Mouse (Mus musculus): Measurements from ENCODE around the gene Rpl36a-ps1. TPM values are rescaled to one million over a fixed set of nuclear protein-coding genes. Genes with fewer than 3 reads are reported as not detected.
"Not testable (repeated sequence)": the region's sequence is repeated elsewhere in the genome, so short reads cannot be mapped to it uniquely, and the experiment has no call there.

Gene Rpl36a-ps1
- 0.82 and 2.1 TPM in 2 replicates for polyA plus RNA-seq (2015; fragmentation: Nextera tagmentation; extraction: Ambion mirVana)

DNA sequence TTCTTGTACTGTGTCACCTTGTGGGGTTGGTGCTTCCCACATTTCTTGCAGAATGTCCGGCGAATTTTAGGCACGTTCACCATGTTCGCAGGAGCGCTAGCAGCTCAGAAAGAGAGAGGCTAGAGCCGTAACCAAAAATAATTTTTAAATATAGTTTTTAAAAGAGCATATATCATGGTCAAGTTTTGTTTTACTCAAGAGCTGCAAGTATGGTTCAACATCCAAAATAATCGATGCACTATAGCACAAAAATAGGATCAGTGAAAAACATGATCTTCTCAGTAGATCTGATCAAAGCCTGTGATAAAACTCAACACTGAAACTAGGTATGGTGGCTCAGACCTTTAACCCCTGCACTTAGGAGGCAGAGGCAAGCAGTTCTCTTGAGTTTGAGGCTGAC lies at the start of gene Rpl36a-ps1:
TSS of gene Rpl36a-ps1 (minus strand) at position 101 of the 400 bp plus-strand sequence.
- H3K9me3 ChIP-seq (ENCODE audit: low read length): no peaks in the 10 kb centered on the region
- WGBS: 98% methylated on average over 7 of the region's 7 CpGs
- no peak within 1 kb of the TSS for H3K4me2 ChIP-seq (replicated peaks; ENCODE audit: low read depth, low read length)
- H3K27me3 ChIP-seq (ENCODE audit: insufficient read depth, low read length): no peaks in the 10 kb centered on the region
- no peak within 1 kb of the TSS for H3K27ac ChIP-seq (ENCODE audit: low read length)
- ATAC-seq (ENCODE audit: low FRiP score, low TSS enrichment): no peak
- no peaks in the 10 kb centered on the region for H3K36me3 ChIP-seq (ENCODE audit: insufficient read depth, low read length)
- H3K4me3 ChIP-seq (ENCODE audit: low read length): no peak within 1 kb of the TSS
- no peak within 1 kb of the TSS for H3K9ac ChIP-seq (replicated peaks; ENCODE audit: low read length)
- peaks cover 9% of the 10 kb centered on the region for H3K4me1 ChIP-seq (ENCODE audit: insufficient read depth, low read length)

DNA sequence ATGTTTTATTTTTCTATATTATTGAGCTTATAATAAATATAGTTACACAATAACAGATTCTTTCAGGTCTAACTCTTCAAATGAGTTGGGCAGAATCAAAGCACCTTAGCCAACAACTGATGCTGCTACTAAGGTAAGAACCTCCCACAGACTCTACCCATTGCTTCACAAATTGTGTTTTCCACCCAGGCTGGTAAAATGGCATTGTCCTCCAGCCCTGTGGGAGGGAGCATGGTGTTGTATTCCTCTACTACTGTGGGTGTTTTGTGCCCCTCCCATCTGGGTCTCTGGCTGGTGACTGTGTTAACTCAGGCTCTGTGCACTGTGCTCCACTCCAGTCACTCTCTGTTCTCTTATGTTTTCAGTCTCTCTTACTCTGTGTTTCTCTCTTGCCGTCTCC lies 49.4 kb upstream of the Rpl36a-ps1 start:
- Histone ChIP-seq H3K4me1 (ENCODE audit: insufficient read depth, low read length) (peaks cover 38% of the 10 kb centered on the region), H3K27ac (ENCODE audit: low read length) (no peak overlapping the region), H3K27me3 (ENCODE audit: insufficient read depth, low read length) (no peaks in the 10 kb centered on the region), H3K9ac (replicated peaks; ENCODE audit: low read length) (no peak overlapping the region), H3K4me3 (ENCODE audit: low read length) (peak overlapping the region; percentile 79), H3K36me3 (ENCODE audit: insufficient read depth, low read length) (0 out of 2 replicates have a peak, but pooled peaks cover 11% of the 10 kb centered on the region), H3K9me3 (ENCODE audit: low read length) (no peaks in the 10 kb centered on the region), H3K4me2 (replicated peaks; ENCODE audit: low read depth, low read length) (peak overlapping the region; percentile 65)
- no peak for ATAC-seq (ENCODE audit: low FRiP score, low TSS enrichment)
- WGBS: 44% methylated on average over 1 of the region's 1 CpGs

DNA sequence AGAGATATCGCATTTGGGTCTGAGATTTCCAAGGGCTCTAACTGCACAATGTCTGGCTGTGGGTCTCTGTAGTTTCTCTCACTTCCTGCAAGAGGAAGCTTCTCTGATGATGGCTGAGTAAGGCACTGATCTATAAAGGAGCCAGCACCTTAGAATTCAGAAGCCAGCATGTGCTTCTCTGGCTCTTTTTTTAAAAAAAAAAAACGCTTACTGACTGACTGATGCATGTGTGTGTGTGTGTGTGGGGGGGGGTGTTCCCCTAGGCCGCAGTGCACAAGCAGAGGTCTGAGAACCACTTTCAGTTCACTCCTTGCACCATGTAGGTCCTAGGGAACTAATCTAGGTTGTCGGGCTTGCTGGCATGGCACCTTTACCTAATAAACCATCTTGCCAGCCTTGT lies 47.3 kb upstream of the Rpl36a-ps1 start:
- peak overlapping the region; percentile 24; the same call in 1 of the 2 replicates for H3K27ac ChIP-seq (ENCODE audit: low read length)
- H3K4me3 ChIP-seq (ENCODE audit: low read length): no peak overlapping the region
- 0 out of 2 replicates have a peak overlapping the region, but pooled peaks have one; percentile 26 for H3K9ac ChIP-seq (replicated peaks; ENCODE audit: low read length)
- 0 out of 2 replicates have a peak, but pooled peaks cover 11% of the 10 kb centered on the region for H3K36me3 ChIP-seq (ENCODE audit: insufficient read depth, low read length)
- no peak overlapping the region for H3K4me2 ChIP-seq (replicated peaks; ENCODE audit: low read depth, low read length)
- H3K4me1 ChIP-seq (ENCODE audit: insufficient read depth, low read length): peaks cover 29% of the 10 kb centered on the region
- H3K9me3 ChIP-seq (ENCODE audit: low read length): no peaks in the 10 kb centered on the region
- no peak for ATAC-seq (ENCODE audit: low FRiP score, low TSS enrichment)
- no peaks in the 10 kb centered on the region for H3K27me3 ChIP-seq (ENCODE audit: insufficient read depth, low read length)
- WGBS: 64% methylated on average over 4 of the region's 4 CpGs

DNA sequence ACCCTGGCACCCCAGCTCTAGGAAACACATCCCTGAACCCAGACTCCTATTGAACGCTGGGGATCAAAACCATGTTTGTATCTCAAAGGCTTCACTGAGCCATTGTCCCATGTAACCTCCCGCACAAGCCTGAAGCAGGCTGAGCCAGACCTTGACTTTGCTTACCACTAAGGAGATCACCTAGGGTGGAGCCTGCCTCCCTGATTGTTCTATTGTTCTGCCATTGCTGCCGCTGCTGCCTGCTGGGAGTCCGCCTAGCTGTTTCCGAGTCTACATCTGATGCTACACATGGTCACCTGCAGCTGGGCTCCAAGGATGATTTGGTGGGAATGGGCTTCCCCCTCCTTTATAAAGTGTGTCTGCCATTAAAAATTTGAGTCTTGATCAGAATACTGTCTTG lies 45.2 kb upstream of the Rpl36a-ps1 start:
- Histone ChIP-seq H3K36me3 (ENCODE audit: insufficient read depth, low read length) (peaks cover 14% of the 10 kb centered on the region; the same call in 1 of the 2 replicates), H3K4me1 (ENCODE audit: insufficient read depth, low read length) (peaks cover 22% of the 10 kb centered on the region)
- not testable (repeated sequence) for ATAC-seq (ENCODE audit: low FRiP score, low TSS enrichment); H3K27me3 ChIP-seq (ENCODE audit: insufficient read depth, low read length); H3K27ac ChIP-seq (ENCODE audit: low read length); H3K4me3 ChIP-seq (ENCODE audit: low read length); H3K9ac ChIP-seq (replicated peaks; ENCODE audit: low read length); H3K4me2 ChIP-seq (replicated peaks; ENCODE audit: low read depth, low read length); H3K9me3 ChIP-seq (ENCODE audit: low read length)
- WGBS: 82% methylated on average over 5 of the region's 5 CpGs

DNA sequence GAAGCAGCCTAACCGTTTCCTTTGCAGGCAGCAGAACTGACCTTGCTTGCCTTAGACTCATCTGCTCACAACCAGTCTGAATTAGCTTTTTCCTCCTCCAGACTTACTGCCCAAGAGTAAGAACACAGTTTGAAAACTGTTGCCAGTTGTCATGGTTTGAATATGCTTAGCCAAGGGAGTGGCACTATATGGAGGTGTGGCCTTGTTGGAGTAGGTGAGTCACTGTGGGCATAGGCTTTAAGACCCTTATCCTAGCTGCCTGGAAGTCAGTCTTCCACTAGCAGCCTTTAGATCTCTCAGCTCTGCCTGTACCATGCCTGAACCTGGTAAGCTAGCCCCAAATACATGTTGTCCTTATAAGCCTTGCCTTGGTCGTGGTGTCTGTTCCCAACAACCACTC lies 43.6 kb upstream of the Rpl36a-ps1 start:
- Histone ChIP-seq H3K9me3 (ENCODE audit: low read length) (no peaks in the 10 kb centered on the region), H3K27ac (ENCODE audit: low read length) (0 out of 2 replicates have a peak overlapping the region, but pooled peaks have one; percentile 18), H3K36me3 (ENCODE audit: insufficient read depth, low read length) (peaks cover 21% of the 10 kb centered on the region), H3K4me1 (ENCODE audit: insufficient read depth, low read length) (peaks cover 13% of the 10 kb centered on the region; the same call in 1 of the 2 replicates), H3K4me2 (replicated peaks; ENCODE audit: low read depth, low read length) (no peak overlapping the region), H3K4me3 (ENCODE audit: low read length) (no peak overlapping the region), H3K27me3 (ENCODE audit: insufficient read depth, low read length) (no peaks in the 10 kb centered on the region), H3K9ac (replicated peaks; ENCODE audit: low read length) (no peak overlapping the region)
- ATAC-seq (ENCODE audit: low FRiP score, low TSS enrichment): no peak; the same call in 1 of the 2 replicates
- WGBS: 83% methylated on average over 2 of the region's 2 CpGs

DNA sequence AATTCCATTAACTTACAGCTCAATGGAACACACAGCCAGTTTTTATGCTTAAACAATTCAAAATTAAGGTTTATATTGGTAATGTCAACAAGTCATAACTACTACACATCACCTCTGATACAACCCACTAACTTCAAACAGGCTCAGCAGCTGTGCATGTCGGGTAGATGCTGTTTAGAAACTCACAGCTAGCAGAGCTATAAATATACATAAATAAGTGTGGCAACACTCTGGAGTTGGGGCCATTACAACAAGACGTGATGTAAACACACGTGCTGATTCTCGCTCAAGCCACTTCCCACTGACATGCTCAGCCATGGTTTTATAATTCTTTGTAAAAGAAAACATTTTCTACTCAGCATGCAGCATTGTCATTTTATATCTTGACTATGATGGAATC lies 41.9 kb upstream of the Rpl36a-ps1 start:
- Histone ChIP-seq H3K9me3 (ENCODE audit: low read length) (no peaks in the 10 kb centered on the region), H3K27me3 (ENCODE audit: insufficient read depth, low read length) (no peaks in the 10 kb centered on the region), H3K9ac (replicated peaks; ENCODE audit: low read length) (no peak overlapping the region), H3K4me2 (replicated peaks; ENCODE audit: low read depth, low read length) (no peak overlapping the region), H3K4me1 (ENCODE audit: insufficient read depth, low read length) (peaks cover 2% of the 10 kb centered on the region; the same call in 1 of the 2 replicates), H3K27ac (ENCODE audit: low read length) (no peak overlapping the region), H3K4me3 (ENCODE audit: low read length) (no peak overlapping the region), H3K36me3 (ENCODE audit: insufficient read depth, low read length) (peaks cover 25% of the 10 kb centered on the region)
- ATAC-seq (ENCODE audit: low FRiP score, low TSS enrichment): no peak
- 74% methylated on average over 4 of the region's 4 CpGs for WGBS

DNA sequence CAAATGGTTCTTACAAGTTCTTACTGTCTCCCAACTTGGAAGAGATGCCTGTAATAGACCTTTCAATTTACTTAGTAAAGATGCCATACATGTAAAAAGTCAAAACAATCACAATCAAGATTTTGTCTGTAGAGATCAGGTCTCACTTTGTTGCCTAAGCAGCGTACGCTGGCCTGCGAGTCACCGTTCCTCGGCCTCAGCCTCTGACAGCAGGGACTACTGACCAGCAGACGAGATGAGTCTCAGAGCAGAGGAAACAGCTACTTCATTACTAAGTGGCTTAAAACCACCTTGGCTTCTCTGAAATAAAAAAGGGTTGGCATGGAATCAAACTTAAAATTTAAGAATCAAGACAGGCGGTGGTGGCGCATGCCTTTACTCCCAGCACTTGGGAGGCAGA lies 40.7 kb upstream of the Rpl36a-ps1 start:
- not testable (repeated sequence) for H3K4me1 ChIP-seq (ENCODE audit: insufficient read depth, low read length); H3K4me2 ChIP-seq (replicated peaks; ENCODE audit: low read depth, low read length); H3K4me3 ChIP-seq (ENCODE audit: low read length); H3K27me3 ChIP-seq (ENCODE audit: insufficient read depth, low read length); H3K27ac ChIP-seq (ENCODE audit: low read length); H3K9me3 ChIP-seq (ENCODE audit: low read length); H3K9ac ChIP-seq (replicated peaks; ENCODE audit: low read length); ATAC-seq (ENCODE audit: low FRiP score, low TSS enrichment)
- peaks cover 25% of the 10 kb centered on the region for H3K36me3 ChIP-seq (ENCODE audit: insufficient read depth, low read length)
- WGBS: 94% methylated on average over 8 of the region's 8 CpGs

DNA sequence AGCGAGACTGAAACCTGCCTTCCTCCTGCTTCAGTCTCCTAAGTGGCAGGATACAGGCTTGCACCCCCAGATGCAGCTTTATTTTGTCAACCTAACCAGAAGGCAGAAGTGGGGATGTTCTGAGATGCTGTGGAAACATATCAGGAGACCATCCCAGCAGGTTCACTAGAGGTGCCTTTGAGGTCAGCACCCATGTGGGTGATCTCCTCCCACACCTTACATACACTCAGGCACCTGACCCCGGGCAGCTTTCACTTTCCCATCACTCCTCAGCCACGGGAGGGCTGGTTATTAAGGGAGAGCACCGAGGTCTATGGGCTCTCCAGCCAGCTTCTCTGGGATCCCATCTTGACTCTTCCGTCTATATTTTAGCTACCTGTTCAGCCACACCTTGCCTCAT lies 38.5 kb upstream of the Rpl36a-ps1 start:
- no peak overlapping the region for H3K9ac ChIP-seq (replicated peaks; ENCODE audit: low read length)
- no peaks in the 10 kb centered on the region for H3K4me1 ChIP-seq (ENCODE audit: insufficient read depth, low read length)
- peaks cover 14% of the 10 kb centered on the region for H3K36me3 ChIP-seq (ENCODE audit: insufficient read depth, low read length)
- no peak overlapping the region for H3K27ac ChIP-seq (ENCODE audit: low read length)
- no peak for ATAC-seq (ENCODE audit: low FRiP score, low TSS enrichment)
- H3K9me3 ChIP-seq (ENCODE audit: low read length): no peaks in the 10 kb centered on the region
- no peaks in the 10 kb centered on the region for H3K27me3 ChIP-seq (ENCODE audit: insufficient read depth, low read length)
- H3K4me2 ChIP-seq (replicated peaks; ENCODE audit: low read depth, low read length): no peak overlapping the region
- no peak overlapping the region for H3K4me3 ChIP-seq (ENCODE audit: low read length)
- 87% methylated on average over 5 of the region's 5 CpGs for WGBS

DNA sequence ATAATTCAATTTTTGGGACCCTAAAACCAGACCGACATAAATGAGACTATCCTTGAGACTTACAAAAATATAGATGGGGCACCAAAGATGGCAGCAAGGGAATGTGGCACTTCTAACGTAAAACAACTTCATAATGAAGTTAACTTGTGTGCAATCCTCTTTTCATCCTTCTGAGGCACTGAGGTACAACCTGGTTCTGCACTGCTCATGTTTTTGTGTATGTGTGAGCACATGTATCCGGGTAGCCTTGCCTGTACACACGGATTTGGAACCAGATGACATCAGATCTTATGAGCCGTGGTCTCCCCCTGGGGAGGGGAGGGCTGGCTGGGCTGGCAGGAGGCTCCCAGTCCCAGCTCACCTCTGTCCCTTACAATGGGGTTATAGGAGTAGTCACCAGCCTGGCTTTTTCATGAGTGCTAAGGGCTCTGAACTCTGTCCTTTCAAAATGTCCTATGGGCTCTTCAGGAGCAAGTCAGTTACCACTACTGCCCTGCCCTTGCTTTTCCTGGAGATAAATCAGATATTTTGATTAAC lies 37.3 kb upstream of the Rpl36a-ps1 start:
- H3K4me2 ChIP-seq (replicated peaks; ENCODE audit: low read depth, low read length): no peak overlapping the region
- H3K4me3 ChIP-seq (ENCODE audit: low read length): no peak overlapping the region
- H3K4me1 ChIP-seq (ENCODE audit: insufficient read depth, low read length): no peaks in the 10 kb centered on the region
- ATAC-seq (ENCODE audit: low FRiP score, low TSS enrichment): no peak
- H3K9ac ChIP-seq (replicated peaks; ENCODE audit: low read length): no peak overlapping the region
- WGBS: 86% methylated on average over 5 of the region's 5 CpGs
- H3K27ac ChIP-seq (ENCODE audit: low read length): no peak overlapping the region
- 0 out of 2 replicates have a peak, but pooled peaks cover 7% of the 10 kb centered on the region for H3K9me3 ChIP-seq (ENCODE audit: low read length)
- no peaks in the 10 kb centered on the region for H3K27me3 ChIP-seq (ENCODE audit: insufficient read depth, low read length)
- H3K36me3 ChIP-seq (ENCODE audit: insufficient read depth, low read length): peaks cover 14% of the 10 kb centered on the region

DNA sequence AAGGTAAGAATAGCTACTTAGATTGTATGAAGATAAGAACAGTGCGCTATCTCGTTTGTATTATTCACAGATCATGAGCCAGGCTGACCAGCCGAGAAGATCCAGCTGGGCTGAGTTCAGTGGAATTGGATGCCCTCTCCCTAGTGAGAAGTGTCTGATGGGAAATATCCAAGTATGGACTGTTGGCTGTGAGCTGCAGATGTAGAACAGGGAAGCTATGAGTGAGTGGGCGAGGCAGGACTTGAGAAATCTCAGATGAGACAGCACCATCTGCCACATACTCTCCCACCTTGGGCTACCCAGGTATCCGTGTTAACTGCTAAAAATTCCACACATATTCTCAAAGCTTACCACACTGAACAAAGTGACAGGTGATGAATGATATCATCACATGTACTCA lies 35.9 kb upstream of the Rpl36a-ps1 start:
- Histone ChIP-seq H3K36me3 (ENCODE audit: insufficient read depth, low read length) (peaks cover 11% of the 10 kb centered on the region; the same call in 1 of the 2 replicates), H3K9ac (replicated peaks; ENCODE audit: low read length) (no peak overlapping the region), H3K9me3 (ENCODE audit: low read length) (0 out of 2 replicates have a peak, but pooled peaks cover 7% of the 10 kb centered on the region), H3K4me1 (ENCODE audit: insufficient read depth, low read length) (no peaks in the 10 kb centered on the region), H3K27me3 (ENCODE audit: insufficient read depth, low read length) (no peaks in the 10 kb centered on the region), H3K27ac (ENCODE audit: low read length) (no peak overlapping the region), H3K4me2 (replicated peaks; ENCODE audit: low read depth, low read length) (no peak overlapping the region), H3K4me3 (ENCODE audit: low read length) (no peak overlapping the region)
- 74% methylated on average over 5 of the region's 5 CpGs for WGBS
- no peak for ATAC-seq (ENCODE audit: low FRiP score, low TSS enrichment)

Measured in kidney, embryonic 16.5 days (tissue).